Mouse (Mus musculus) layer of hippocampus, postnatal 36 days (tissue): ENCODE results near the gene Gm7792. TPM values are rescaled to one million over a fixed set of nuclear protein-coding genes. Genes with fewer than 3 reads are reported as not detected.
"Not testable (repeated sequence)": the region's sequence is repeated elsewhere in the genome, so short reads cannot be mapped to it uniquely, and the experiment has no call there.

ENCODE experiments used
- DNase-seq, 2 experiments: peaks; one replicate each; pipeline ENCODE4 v3.0.0; 2022
- total RNA-seq, 2 experiments: library from RNA; stranded (reverse); gene quantifications; 2 replicates each; pipeline ENCODE4 v1.2.3; 2021

The Gm7792 gene
- not detected for total RNA-seq

DNA sequence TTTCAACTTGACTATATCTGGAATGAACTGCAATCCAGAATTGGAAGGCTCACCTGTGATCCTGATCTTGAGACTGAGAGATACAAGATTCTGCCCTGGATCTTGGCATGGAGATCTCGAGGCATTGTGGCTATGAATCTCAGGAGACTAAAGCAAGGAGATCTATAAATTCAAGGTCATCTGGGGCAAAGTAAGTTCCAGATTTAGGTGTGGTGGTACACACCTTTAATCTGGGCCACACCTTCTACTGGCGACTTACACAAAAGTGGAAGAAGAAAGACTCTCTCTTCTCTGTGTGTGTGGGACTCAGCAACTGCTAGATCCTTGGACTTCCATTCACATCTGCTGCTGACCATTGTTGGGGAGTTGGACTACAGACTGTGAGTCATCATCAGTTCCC lies at the start of gene Gm7792:
Gene Gm7792, plus strand, starts transcription at position 301 of the 400 bp plus-strand sequence.
- DNase-seq = not testable (repeated sequence)

Other genes with a start within 250 kb of the Gm7792 start
- gene C87414, start 172.2 kb upstream of the Gm7792 start, total RNA-seq = not detected
- not detected for gene Gm16429, start 85.3 kb downstream of the Gm7792 start, total RNA-seq
- gene BC061212, start 226.8 kb downstream of the Gm7792 start, total RNA-seq = not detected
- not detected for gene Gm6351, start 232.6 kb downstream of the Gm7792 start, total RNA-seq